Mouse (Mus musculus) testis, adult 2 months (tissue): ENCODE data around the gene Tubb5. TPM values are rescaled to one million over a fixed set of nuclear protein-coding genes. Genes with fewer than 3 reads are reported as not detected.
A peak's percentile ranks its signal among the peaks of the same experiment; 100 is the strongest.

Experiments
- H3K27ac ChIP-seq: fragments of 200-500 bp; 2 replicates; pipeline ENCODE4 v1.5.1; 2012; ENCODE audit warnings: low read depth, low read length; ENCODE audit not compliant: control insufficient read depth, insufficient read depth
- H3K27me3 ChIP-seq: fragments of 200-500 bp; 2 replicates; pipeline ENCODE4 v1.6.1; 2012; ENCODE audit warnings: mild to moderate bottlenecking, low read length, moderate library complexity; ENCODE audit not compliant: control insufficient read depth, insufficient read depth
- H3K36me3 ChIP-seq: fragments of 200-500 bp; 2 replicates; pipeline ENCODE4 v1.6.1; 2012; ENCODE audit warnings: mild to moderate bottlenecking, low read length; ENCODE audit not compliant: control insufficient read depth, insufficient read depth
- H3K4me1 ChIP-seq: fragments of 200-500 bp; 2 replicates; pipeline ENCODE4 v1.6.1; 2012; ENCODE audit warnings: low read length; ENCODE audit not compliant: control insufficient read depth, insufficient read depth
- H3K4me3 ChIP-seq: fragments of 200-500 bp; 2 replicates; pipeline ENCODE4 v1.5.1; 2012; ENCODE audit warnings: low read depth, mild to moderate bottlenecking, low read length, moderate library complexity, mixed read lengths; ENCODE audit not compliant: control insufficient read depth
- CTCF ChIP-seq: fragments of 200-500 bp; IDR thresholded peaks from 2 replicates; pipeline ENCODE4 v1.5.1; 2012; ENCODE audit warnings: low read depth, mild to moderate bottlenecking, inconsistent platforms, low read length, moderate library complexity; ENCODE audit not compliant: control insufficient read depth, insufficient read depth, insufficient replicate concordance
- POLR2A ChIP-seq: fragments of 200-500 bp; IDR thresholded peaks from 2 replicates; pipeline ENCODE4 v1.6.1; 2012; ENCODE audit warnings: low read depth, mild to moderate bottlenecking, inconsistent platforms, low read length, moderate library complexity; ENCODE audit not compliant: control insufficient read depth
- polyA plus RNA-seq: library from polyadenylated mRNA; depleted of rRNA; stranded (reverse); fragments of >200 nt; gene quantifications from 2 replicates; pipeline ENCODE4 v1.2.3, GENCODE M21; 2012; rRNA removed

The Tubb5 gene
- polyA plus RNA-seq, result 54.0 and 59.4 TPM in 2 replicates

DNA sequence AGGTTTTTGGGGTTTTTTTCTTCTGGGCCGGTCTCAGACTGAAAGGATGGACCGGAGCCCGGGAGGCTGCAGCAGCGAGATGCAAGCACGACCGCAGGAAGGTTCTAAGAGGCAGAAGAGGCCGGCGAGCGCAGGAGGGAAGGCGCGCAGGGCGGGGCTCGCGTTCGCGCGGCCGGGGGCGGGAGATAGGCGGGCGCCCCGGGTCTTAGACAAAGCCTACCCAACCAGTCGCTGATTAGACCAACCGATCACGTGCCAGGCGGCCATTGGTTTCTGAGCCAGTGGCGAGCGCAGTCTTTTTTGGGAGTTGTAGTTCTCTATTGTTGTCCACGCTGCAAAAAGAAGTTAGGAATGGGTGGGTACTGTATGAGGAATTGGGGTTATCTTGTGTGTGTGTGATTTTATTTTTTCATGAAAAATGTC, at the start of gene Tubb5:
Gene Tubb5 (minus strand): TSS at position 185 of the 423 bp plus-strand sequence.
- Histone ChIP-seq H3K27me3 (no peaks in the 10 kb centered on the region), H3K27ac (peak within 1 kb of the TSS; percentile 76), H3K4me3 (peak within 1 kb of the TSS; percentile 84), H3K36me3 (no peaks in the 10 kb centered on the region), H3K4me1 (peaks cover 21% of the 10 kb centered on the region)
- TF ChIP-seq POLR2A (peak; percentile 90), CTCF (no peak)

GRCm38 (mm10) chr17:35887725-35888124, 49.6 kb upstream of the Tubb5 start:
- Histone ChIP-seq H3K27ac (no peak overlapping the region), H3K4me1 (no peaks in the 10 kb centered on the region), H3K36me3 (peaks cover 8% of the 10 kb centered on the region), H3K27me3 (no peaks in the 10 kb centered on the region), H3K4me3 (no peak overlapping the region)
- TF ChIP-seq CTCF (no peak), POLR2A (no peak)

GRCm38 (mm10) chr17:35883777-35884176, 45.7 kb upstream of the Tubb5 start:
- TF ChIP-seq CTCF, result no peak
- no peak for TF ChIP-seq POLR2A
- peaks cover 4% of the 10 kb centered on the region for H3K36me3 ChIP-seq
- no peaks in the 10 kb centered on the region for H3K27me3 ChIP-seq
- peaks cover 8% of the 10 kb centered on the region for H3K4me1 ChIP-seq
- no peak overlapping the region for H3K4me3 ChIP-seq
- H3K27ac ChIP-seq, result no peak overlapping the region

DNA sequence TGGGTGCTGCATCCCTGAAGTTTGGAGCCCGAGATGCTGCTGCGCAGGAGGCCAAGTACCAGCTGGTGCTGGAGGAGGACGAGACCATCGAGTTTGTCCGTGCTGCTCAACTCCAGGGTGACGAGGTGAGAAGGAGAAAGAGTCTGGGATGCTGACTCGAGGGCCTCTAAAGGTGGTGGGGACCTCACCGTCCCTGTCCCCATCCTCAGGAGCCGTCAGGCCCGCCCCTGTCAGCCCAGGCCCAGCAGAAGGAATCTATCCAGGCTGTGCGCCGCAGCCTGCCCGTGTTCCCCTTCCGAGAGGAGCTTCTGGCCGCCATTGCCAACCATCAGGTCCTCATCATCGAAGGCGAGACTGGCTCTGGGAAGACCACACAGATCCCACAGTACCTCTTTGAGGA, 44.8 kb upstream of the Tubb5 start:
- Histone ChIP-seq H3K4me3 (no peak overlapping the region), H3K27ac (no peak overlapping the region), H3K4me1 (peaks cover 8% of the 10 kb centered on the region), H3K27me3 (no peaks in the 10 kb centered on the region), H3K36me3 (peaks cover 4% of the 10 kb centered on the region)
- TF ChIP-seq POLR2A (no peak), CTCF (no peak)

DNA sequence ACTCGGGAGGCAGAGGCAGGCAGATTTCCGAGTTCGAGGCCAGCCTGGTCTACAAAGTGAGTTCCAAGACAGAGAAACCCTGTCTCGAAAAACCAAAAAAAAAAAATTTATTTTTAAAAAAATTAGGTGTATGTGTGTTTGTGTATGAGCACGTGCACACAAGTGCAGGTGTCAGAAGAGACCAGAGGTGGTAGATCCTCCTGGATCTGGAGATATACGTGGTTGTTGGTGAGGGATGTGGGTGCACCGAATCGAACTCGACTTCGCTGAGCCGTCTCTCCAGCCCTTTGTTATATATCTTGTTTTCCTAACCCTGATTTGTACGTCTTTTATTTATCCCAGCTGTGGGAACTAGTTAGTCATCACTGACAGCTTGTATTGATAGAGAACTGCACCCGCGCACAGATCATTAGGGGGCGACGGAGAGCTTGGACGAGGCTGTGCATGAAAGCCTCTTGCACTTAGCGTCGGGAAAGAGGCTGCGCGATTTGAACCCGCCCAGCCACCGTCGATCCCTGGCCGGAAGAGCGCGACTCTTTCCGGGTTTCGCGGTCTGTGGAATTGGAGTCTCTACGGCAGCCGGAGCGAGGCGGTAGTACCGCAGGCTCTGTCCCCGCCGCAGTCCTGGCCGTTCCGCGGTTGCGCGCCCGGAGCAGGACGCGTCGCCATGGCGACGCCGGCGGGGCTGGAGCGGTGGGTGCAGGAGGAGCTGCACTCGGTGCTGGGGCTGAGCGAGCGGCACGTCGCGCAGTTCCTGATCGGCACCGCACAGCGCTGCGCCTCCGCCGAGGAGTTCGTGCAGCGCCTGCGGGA, 41.3 kb upstream of the Tubb5 start, which contains the start of gene Dhx16:
Gene Dhx16 (plus strand): TSS at position 575 of the 813 bp plus-strand sequence.
- Histone ChIP-seq H3K36me3 (no peaks in the 10 kb centered on the region; the same call in 1 of the 2 replicates), H3K27ac (peak within 1 kb of the TSS; percentile 46)
- peak; percentile 69; the same call in 1 of the 2 replicates for TF ChIP-seq POLR2A
- TF ChIP-seq CTCF, result peak; percentile 62

GRCm38 (mm10) chr17:35874721-35875120, 36.6 kb upstream of the Tubb5 start:
- TF ChIP-seq CTCF (no peak), POLR2A (no peak)
- Histone ChIP-seq H3K36me3 (no peaks in the 10 kb centered on the region), H3K4me3 (no peak overlapping the region), H3K27ac (no peak overlapping the region), H3K27me3 (no peaks in the 10 kb centered on the region), H3K4me1 (peaks cover 5% of the 10 kb centered on the region)

More for the DNA sequence above, 41.3 kb upstream of the Tubb5 start, which contains the start of gene Dhx16:
- Histone ChIP-seq H3K4me3 (peak within 1 kb of the TSS; percentile 91), H3K4me1 (peaks cover 8% of the 10 kb centered on the region), H3K27me3 (no peaks in the 10 kb centered on the region)

DNA sequence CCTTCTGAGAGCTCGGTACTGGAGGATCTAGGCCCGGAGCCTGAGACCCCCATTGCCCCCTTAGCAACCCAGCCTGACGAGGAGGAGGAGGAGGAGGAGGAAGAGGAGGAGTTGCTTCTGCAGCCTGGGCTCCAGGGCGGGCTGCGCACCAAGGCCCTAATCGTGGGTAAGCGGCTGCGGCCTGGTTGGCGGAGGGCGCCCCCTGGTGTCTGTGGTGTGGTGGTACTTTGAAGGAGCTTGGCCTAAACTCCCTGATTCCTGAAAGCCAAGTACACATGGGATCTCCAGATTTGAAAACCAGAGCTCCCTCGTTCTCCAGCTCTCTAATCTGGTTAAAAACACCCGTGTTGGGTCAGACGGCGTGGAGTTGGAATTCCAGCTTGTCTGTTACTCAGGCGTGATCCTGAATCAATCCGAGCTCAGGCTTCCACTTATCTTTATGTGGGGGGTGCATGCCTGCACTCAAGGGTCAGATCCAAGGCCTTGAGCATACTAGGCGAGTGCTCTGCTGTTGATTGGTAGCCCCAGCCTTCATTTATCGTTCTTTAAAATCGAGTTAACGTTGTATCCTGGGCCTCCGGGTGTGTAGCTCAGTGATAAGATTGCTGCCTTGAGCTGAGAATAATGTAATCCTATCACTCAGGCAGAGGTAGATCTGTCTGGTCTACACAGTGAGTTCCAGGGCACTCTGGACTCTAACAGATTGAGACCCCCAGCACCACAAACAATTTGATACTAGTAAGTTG, 35.8 kb upstream of the Tubb5 start:
- TF ChIP-seq POLR2A (no peak), CTCF (peak; percentile 91)
- no peaks in the 10 kb centered on the region for H3K36me3 ChIP-seq
- H3K4me1 ChIP-seq, result peaks cover 7% of the 10 kb centered on the region
- no peak overlapping the region for H3K4me3 ChIP-seq
- no peak overlapping the region for H3K27ac ChIP-seq
- H3K27me3 ChIP-seq, result no peaks in the 10 kb centered on the region
